8 mouse cellular contexts compared by ENCODE assay signal in genomic region chr10:117435734-117436121, GRCm38 (mm10). TPM values are rescaled to one million over a fixed set of nuclear protein-coding genes. Genes with fewer than 3 reads are reported as not detected.
DNase-seq lines count a peak whose midpoint lies in the region; ATAC-seq lines count a peak whose summit lies in the region.

No protein-coding gene starts in this region.

- no peak overlapping the region for H3K9ac ChIP-seq in embryonic facial prominence, embryonic 12.5 days
- no peak overlapping the region for H3K9ac ChIP-seq in hindbrain, embryonic 12.5 days
- no peak overlapping the region for H3K9ac ChIP-seq in midbrain, embryonic 12.5 days (replicated peaks)

- H3K4me3 ChIP-seq in embryonic facial prominence, embryonic 12.5 days, result no peak overlapping the region
- peak overlapping the region; percentile 22; the same call in 1 of the 2 replicates for H3K4me3 ChIP-seq in hindbrain, embryonic 12.5 days
- no peak overlapping the region for H3K4me3 ChIP-seq in midbrain, embryonic 12.5 days

- H3K4me1 ChIP-seq in embryonic facial prominence, embryonic 12.5 days, result 0 out of 2 replicates have a peak, but pooled peaks cover 8% of the 10 kb centered on the region
- peaks cover 17% of the 10 kb centered on the region for H3K4me1 ChIP-seq in hindbrain, embryonic 12.5 days
- H3K4me1 ChIP-seq in midbrain, embryonic 12.5 days, result peaks cover 15% of the 10 kb centered on the region

- H3K9me3 ChIP-seq in embryonic facial prominence, embryonic 12.5 days, result peaks cover 5% of the 10 kb centered on the region; the same call in 1 of the 2 replicates
- H3K9me3 ChIP-seq in hindbrain, embryonic 12.5 days (replicated peaks), result no peaks in the 10 kb centered on the region
- 0 out of 2 replicates have a peak, but pooled peaks cover 3% of the 10 kb centered on the region for H3K9me3 ChIP-seq in midbrain, embryonic 12.5 days

- DNase-seq in layer of hippocampus, adult 9-11 months, result peak; percentile 38
- no peak for DNase-seq in layer of hippocampus, postnatal 10 days (ENCODE audit: low spot score in 2 of 2)
- no peak for DNase-seq in thymus, postnatal 0 days (ENCODE audit: low spot score)
- no peak for DNase-seq in adrenal gland, adult (ENCODE audit: inconsistent age in 2 of 2, low spot score in 1 of 2)
- no peak for DNase-seq in embryo, embryonic 9.5 days (ENCODE audit: extremely low spot score)

- 46% methylated on average over 12 of the region's 12 CpGs for WGBS in embryonic facial prominence, embryonic 12.5 days
- WGBS in hindbrain, embryonic 12.5 days, result 45% methylated on average over 12 of the region's 12 CpGs
- 50% methylated on average over 12 of the region's 12 CpGs for WGBS in midbrain, embryonic 12.5 days

- no peaks in the 10 kb centered on the region for H3K36me3 ChIP-seq in embryonic facial prominence, embryonic 12.5 days
- no peaks in the 10 kb centered on the region for H3K36me3 ChIP-seq in hindbrain, embryonic 12.5 days
- H3K36me3 ChIP-seq in midbrain, embryonic 12.5 days, result no peaks in the 10 kb centered on the region

- no peak for ATAC-seq in embryonic facial prominence, embryonic 12.5 days (ENCODE audit: insufficient number of reproducible peaks, insufficient read depth, low FRiP score, low TSS enrichment)
- peak; percentile 29 for ATAC-seq in hindbrain, embryonic 12.5 days (ENCODE audit: low FRiP score)
- 0 out of 2 replicates have a peak, but pooled peaks have one; percentile 32 for ATAC-seq in midbrain, embryonic 12.5 days (ENCODE audit: low FRiP score, low read depth)

- H3K27me3 ChIP-seq in embryonic facial prominence, embryonic 12.5 days, result no peaks in the 10 kb centered on the region
- peaks cover 15% of the 10 kb centered on the region for H3K27me3 ChIP-seq in hindbrain, embryonic 12.5 days
- H3K27me3 ChIP-seq in midbrain, embryonic 12.5 days, result peaks cover 82% of the 10 kb centered on the region

- peak overlapping the region; percentile 60 for H3K4me2 ChIP-seq in embryonic facial prominence, embryonic 12.5 days (replicated peaks)
- H3K4me2 ChIP-seq in hindbrain, embryonic 12.5 days (replicated peaks), result peak overlapping the region; percentile 52
- peak overlapping the region; percentile 22 for H3K4me2 ChIP-seq in midbrain, embryonic 12.5 days (replicated peaks)

- no peak overlapping the region for H3K27ac ChIP-seq in embryonic facial prominence, embryonic 12.5 days
- H3K27ac ChIP-seq in hindbrain, embryonic 12.5 days, result no peak overlapping the region
- H3K27ac ChIP-seq in midbrain, embryonic 12.5 days (replicated peaks), result no peak overlapping the region

RNA-seq across cellular contexts. Expression of gene Cpsf6, which starts 55.9 kb away (rescaled TPM):
- total RNA-seq in layer of hippocampus, postnatal 10 days (2021), result 100 to 1,000 TPM; 116 to 122 TPM
- 210 and 213 TPM in 2 replicates for polyA plus RNA-seq in embryonic facial prominence, embryonic 12.5 days (2016; fragmentation: Nextera tagmentation; extraction: Ambion mirVana)
- polyA plus RNA-seq in hindbrain, embryonic 12.5 days (2016; fragmentation: Nextera tagmentation; extraction: Ambion mirVana), result 231 and 248 TPM in 2 replicates
- polyA plus RNA-seq in midbrain, embryonic 12.5 days (2016; fragmentation: Nextera tagmentation; extraction: Ambion mirVana), result 265 and 279 TPM in 2 replicates
- polyA plus RNA-seq in thymus, postnatal 0 days (2015; fragmentation: Nextera tagmentation; extraction: Ambion mirVana), result 154 and 161 TPM in 2 replicates
